Comparison of ENCODE assay signal across 9 mouse cellular contexts in genomic region chr11:72466694-72467507, GRCm38 (mm10). TPM values are rescaled to one million over a fixed set of nuclear protein-coding genes. Genes with fewer than 3 reads are reported as not detected.
DNase-seq lines count a peak whose midpoint lies in the region; ATAC-seq lines count a peak whose summit lies in the region.
"Had no signal": no experiment of that assay in that cellular context is flagged by ENCODE, and none has a peak within 500 bp of the region (broad histone marks: within the 10 kb centered on the region; RNA-seq: fewer than 3 reads in every experiment).

No protein-coding gene starts in this region.

- H3K4me1 ChIP-seq in brown adipose tissue, adult 24 weeks (ENCODE audit: control insufficient read depth, insufficient read depth, insufficient read length, low read length), result peaks cover 49% of the 10 kb centered on the region

- peak; percentile 54 for DNase-seq in heart, adult 18-20 months
- DNase-seq in heart, postnatal 36 days, result no peak
- peak; percentile 86 for DNase-seq in lung, postnatal 36 days
- no peak for DNase-seq in right cerebral cortex, postnatal 25 days
- DNase-seq in right cerebral cortex, postnatal 14 days, result no peak
- DNase-seq in testis, postnatal 14 days (ENCODE audit: low spot score), result no peak

- peak overlapping the region; percentile 66 for H3K27ac ChIP-seq in brown adipose tissue, adult 24 weeks (replicated peaks; ENCODE audit: low read depth, low read length)
- H3K27ac ChIP-seq: limb, embryonic 13.5 days had no signal

- peak; percentile 74 to 79 for ATAC-seq in hematopoietic stem cell, adult 5-6 weeks (replicated peaks in 1 of 2; ENCODE audit: insufficient read depth in 1 of 2, low FRiP score in 2 of 2, low TSS enrichment in 1 of 2, low read depth in 1 of 2, poor library complexity in 2 of 2, severe bottlenecking in 2 of 2)

- intact Hi-C loops in heart, postnatal 36 days (cut with DNase I), result no loop called here

- H3K4me3 ChIP-seq in brown adipose tissue, adult 24 weeks (ENCODE audit: insufficient read depth, low read depth, low read length), result no peak overlapping the region
- H3K4me3 ChIP-seq: limb, embryonic 13.5 days had no signal

RNA-seq across cellular contexts. Expression of gene Spns2, which starts 22.8 kb away (rescaled TPM):
- 1 to 10 TPM; 6.3 to 9.0 TPM for total RNA-seq in heart, adult 18-20 months (2021)
- total RNA-seq in heart, postnatal 36 days (2021), result 10 to 100 TPM in 1 of 2 experiments, 1 to 10 TPM in 1; 9.7 to 11.0 TPM
- polyA plus RNA-seq in brown adipose tissue, adult 24 weeks (2012; ENCODE audit: insufficient read depth, insufficient read length, missing spikeins), result 3.2 and 3.5 TPM in 2 replicates
- 87.2 and 89.3 TPM in 2 replicates for total RNA-seq in hematopoietic stem cell, adult 5-6 weeks (2017)

RNA-seq across cellular contexts. Expression of gene Mybbp1a, which starts 25.7 kb away (rescaled TPM):
- total RNA-seq in heart, adult 18-20 months (2021), result 10 to 100 TPM; 43.1 to 47.5 TPM
- 10 to 100 TPM; 45.9 to 46.8 TPM for total RNA-seq in heart, postnatal 36 days (2021)
- 23.2 and 24.3 TPM in 2 replicates for polyA plus RNA-seq in brown adipose tissue, adult 24 weeks (2012; ENCODE audit: insufficient read depth, insufficient read length, missing spikeins)
- 145 and 148 TPM in 2 replicates for total RNA-seq in hematopoietic stem cell, adult 5-6 weeks (2017)

RNA-seq across cellular contexts. Expression of gene Ggt6, which starts 31.6 kb away (rescaled TPM):
- not detected for total RNA-seq in heart, adult 18-20 months (2021)
- total RNA-seq in heart, postnatal 36 days (2021), result not detected
- 0.99 TPM in 1 of 2 replicates, not detected in the other for polyA plus RNA-seq in brown adipose tissue, adult 24 weeks (2012; ENCODE audit: insufficient read depth, insufficient read length, missing spikeins)
- total RNA-seq in hematopoietic stem cell, adult 5-6 weeks (2017), result not detected in 2 replicates

RNA-seq across cellular contexts. Expression of gene Smtnl2, which starts 55.4 kb away (rescaled TPM):
- 10 to 100 TPM in 1 of 2 experiments, 1 to 10 TPM in 1; 9.4 to 11.3 TPM for total RNA-seq in heart, adult 18-20 months (2021)
- 10 to 100 TPM; 18.2 to 19.5 TPM for total RNA-seq in heart, postnatal 36 days (2021)
- polyA plus RNA-seq in brown adipose tissue, adult 24 weeks (2012; ENCODE audit: insufficient read depth, insufficient read length, missing spikeins), result 8.2 and 14.4 TPM in 2 replicates
- 0.35 and 0.44 TPM in 2 replicates for total RNA-seq in hematopoietic stem cell, adult 5-6 weeks (2017)

Comparison
In these comparisons a context has a peak if more than half of its experiments do, and no peak if none do; other contexts are left out.
1. DNase-seq: peak in heart, adult 18-20 months (2 of 2) and lung, postnatal 36 days (single experiment); none in heart, postnatal 36 days (0 of 2), right cerebral cortex, postnatal 25 days (single experiment), right cerebral cortex, postnatal 14 days (single experiment) and testis, postnatal 14 days (single experiment).